Mouse (Mus musculus): Measurements from ENCODE around the gene Fkbpl. TPM values are rescaled to one million over a fixed set of nuclear protein-coding genes. Genes with fewer than 3 reads are reported as not detected.

Fkbpl gene
- polyA plus RNA-seq, 1 experiment from 2014 or later, result 17.9 TPM

GRCm38 (mm10) chr17:34623161-34623560 is 21.4 kb upstream of the Fkbpl start:
- no peak for ATAC-seq

GRCm38 (mm10) chr17:34624981-34625380 is 19.6 kb upstream of the Fkbpl start:
- no peaks in the 10 kb centered on the region for H3K9me3 ChIP-seq (replicated peaks; ENCODE audit: control insufficient read depth, low read length, poor library complexity, severe bottlenecking)
- ATAC-seq, result no peak
- no peak overlapping the region for H3K9ac ChIP-seq (ENCODE audit: low read depth, low read length)
- no peak overlapping the region for H3K4me2 ChIP-seq (ENCODE audit: low read length)
- peaks cover 26% of the 10 kb centered on the region for H3K4me1 ChIP-seq (ENCODE audit: control insufficient read depth, insufficient read depth, low read length)
- H3K27me3 ChIP-seq (ENCODE audit: control insufficient read depth, insufficient read depth, low read depth, low read length), result no peaks in the 10 kb centered on the region
- H3K27ac ChIP-seq (ENCODE audit: low read length), result no peak overlapping the region
- H3K36me3 ChIP-seq (ENCODE audit: control insufficient read depth, insufficient read depth, low read length), result peaks cover 3% of the 10 kb centered on the region; the same call in 1 of the 2 replicates
- H3K4me3 ChIP-seq (ENCODE audit: low read depth, low read length), result no peak overlapping the region
- WGBS, result 96% methylated on average over 3 of the region's 3 CpGs

More at GRCm38 (mm10) chr17:34623161-34623560, 21.4 kb upstream of the Fkbpl start:
- H3K27ac ChIP-seq (ENCODE audit: low read length), result no peak overlapping the region
- H3K9me3 ChIP-seq (replicated peaks; ENCODE audit: control insufficient read depth, low read length, poor library complexity, severe bottlenecking), result no peaks in the 10 kb centered on the region
- no peak overlapping the region for H3K4me2 ChIP-seq (ENCODE audit: low read length)
- H3K9ac ChIP-seq (ENCODE audit: low read depth, low read length), result no peak overlapping the region
- no peak overlapping the region for H3K4me3 ChIP-seq (ENCODE audit: low read depth, low read length)
- no peaks in the 10 kb centered on the region for H3K27me3 ChIP-seq (ENCODE audit: control insufficient read depth, insufficient read depth, low read depth, low read length)
- peaks cover 8% of the 10 kb centered on the region; the same call in 1 of the 2 replicates for H3K36me3 ChIP-seq (ENCODE audit: control insufficient read depth, insufficient read depth, low read length)
- 88% methylated on average over 9 of the region's 9 CpGs for WGBS
- H3K4me1 ChIP-seq (ENCODE audit: control insufficient read depth, insufficient read depth, low read length), result peaks cover 12% of the 10 kb centered on the region

DNA sequence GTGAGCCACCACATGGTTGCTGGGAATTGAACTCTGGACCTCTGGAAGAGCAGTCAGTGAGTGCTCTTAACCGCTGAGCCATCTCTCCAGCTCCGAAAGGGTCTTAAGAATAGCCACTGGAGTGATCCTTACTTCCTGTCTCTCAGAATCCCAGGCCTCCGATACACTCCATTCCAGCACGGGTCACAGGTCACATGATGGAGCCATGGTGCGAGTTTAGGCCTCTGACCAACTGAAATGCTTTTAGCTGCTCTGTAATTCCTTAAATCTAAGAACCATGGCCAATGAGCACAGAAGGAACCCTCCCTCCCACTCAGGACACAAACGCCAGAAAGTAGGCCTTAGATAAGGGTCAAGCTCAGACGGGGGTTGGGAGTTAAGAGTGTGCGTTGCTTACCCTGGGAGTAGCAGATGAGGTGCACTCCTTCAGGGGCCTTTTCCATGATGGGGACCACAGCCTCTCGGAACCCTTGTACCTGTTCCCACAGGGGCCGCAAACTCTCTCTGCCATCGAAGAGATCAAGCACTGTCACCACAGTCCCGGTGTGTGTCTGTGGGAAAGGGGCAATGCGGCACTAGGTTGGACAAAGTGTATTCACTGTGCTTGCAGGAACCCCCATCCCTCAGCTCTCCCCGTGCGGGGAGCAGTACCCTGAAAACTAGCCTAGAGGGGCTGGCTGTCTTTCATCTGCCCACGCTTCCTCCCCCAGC is 18.3 kb upstream of the Fkbpl start:
- H3K9me3 ChIP-seq (replicated peaks; ENCODE audit: control insufficient read depth, low read length, poor library complexity, severe bottlenecking), result no peaks in the 10 kb centered on the region
- H3K27me3 ChIP-seq (ENCODE audit: control insufficient read depth, insufficient read depth, low read depth, low read length), result no peaks in the 10 kb centered on the region
- H3K27ac ChIP-seq (ENCODE audit: low read length), result peak overlapping the region; percentile 85
- no peaks in the 10 kb centered on the region for H3K36me3 ChIP-seq (ENCODE audit: control insufficient read depth, insufficient read depth, low read length)
- peak overlapping the region; percentile 92 for H3K4me2 ChIP-seq (ENCODE audit: low read length)
- peak overlapping the region; percentile 78 for H3K9ac ChIP-seq (ENCODE audit: low read depth, low read length)
- WGBS, result 52% methylated on average over 16 of the region's 16 CpGs
- H3K4me3 ChIP-seq (ENCODE audit: low read depth, low read length), result peak overlapping the region; percentile 73
- ATAC-seq, result no peak; the same call in 1 of the 2 replicates
- H3K4me1 ChIP-seq (ENCODE audit: control insufficient read depth, insufficient read depth, low read length), result peaks cover 38% of the 10 kb centered on the region

DNA sequence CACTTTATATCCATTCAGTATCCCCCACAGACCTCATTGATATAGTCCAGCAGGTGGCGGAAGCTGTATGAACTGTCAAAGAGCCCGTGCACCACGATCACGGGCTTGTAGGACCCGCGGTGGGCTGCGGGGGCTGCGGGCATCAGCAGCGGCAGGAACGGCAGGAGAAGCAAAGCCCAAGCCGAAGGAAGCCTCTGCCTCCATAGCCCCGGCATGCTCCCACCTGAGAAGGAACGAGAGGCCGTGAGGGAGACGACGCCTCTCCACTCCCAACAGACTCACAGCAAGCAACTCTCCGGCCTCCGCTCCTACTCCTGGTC is 17.8 kb upstream of the Fkbpl start:
- Histone ChIP-seq H3K27me3 (ENCODE audit: control insufficient read depth, insufficient read depth, low read depth, low read length) (no peaks in the 10 kb centered on the region), H3K4me2 (ENCODE audit: low read length) (peak overlapping the region; percentile 92), H3K9me3 (replicated peaks; ENCODE audit: control insufficient read depth, low read length, poor library complexity, severe bottlenecking) (no peaks in the 10 kb centered on the region), H3K36me3 (ENCODE audit: control insufficient read depth, insufficient read depth, low read length) (no peaks in the 10 kb centered on the region), H3K9ac (ENCODE audit: low read depth, low read length) (peak overlapping the region; percentile 78), H3K4me3 (ENCODE audit: low read depth, low read length) (peak overlapping the region; percentile 73), H3K4me1 (ENCODE audit: control insufficient read depth, insufficient read depth, low read length) (peaks cover 43% of the 10 kb centered on the region), H3K27ac (ENCODE audit: low read length) (peak overlapping the region; percentile 85)
- peak; percentile 46 for ATAC-seq
- WGBS, result under 1% methylated on average over 17 of the region's 18 CpGs

DNA sequence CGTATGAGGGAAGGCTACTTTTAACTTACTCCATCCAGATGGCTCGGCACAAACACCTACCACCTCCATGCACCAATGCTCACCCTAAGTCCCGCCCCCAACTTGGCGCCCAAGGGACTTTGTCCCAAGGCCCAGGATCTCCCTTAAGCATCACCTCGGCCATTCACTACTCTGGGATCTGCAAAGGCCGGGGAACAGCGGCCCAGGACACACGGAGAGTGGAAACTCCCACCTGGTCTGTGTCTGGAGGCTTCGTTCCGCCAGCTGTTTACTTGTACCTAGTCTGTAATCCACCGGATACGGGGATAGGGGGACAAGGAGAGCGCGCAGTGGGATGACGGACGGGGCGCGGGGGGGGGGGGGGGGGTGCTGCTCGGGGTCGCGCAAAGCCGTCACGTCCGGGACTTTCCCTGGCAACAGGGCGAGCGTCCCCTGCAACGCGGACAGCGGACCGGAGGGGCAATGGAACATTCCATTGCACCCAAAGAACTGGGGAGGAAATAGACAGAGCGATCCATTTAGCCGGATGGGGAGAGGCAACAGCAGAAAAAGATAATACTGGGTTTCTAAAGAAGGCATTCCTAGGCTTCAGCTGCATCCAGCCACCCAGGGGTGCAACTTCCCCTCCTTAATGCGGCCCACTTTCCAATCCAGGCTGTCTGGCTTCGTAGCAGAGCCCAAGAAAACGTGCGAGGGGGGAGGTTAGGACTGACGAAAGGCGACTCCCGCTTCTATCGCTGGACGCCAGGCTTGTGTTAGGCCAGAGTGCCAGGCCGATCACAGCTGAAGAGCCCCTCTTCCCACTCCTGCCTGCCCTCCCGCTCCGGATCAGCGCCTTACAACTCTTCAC is 17.2 kb upstream of the Fkbpl start:
- Histone ChIP-seq H3K4me1 (ENCODE audit: control insufficient read depth, insufficient read depth, low read length) (peaks cover 46% of the 10 kb centered on the region), H3K9ac (ENCODE audit: low read depth, low read length) (peak overlapping the region; percentile 78), H3K4me3 (ENCODE audit: low read depth, low read length) (peak overlapping the region; percentile 73), H3K36me3 (ENCODE audit: control insufficient read depth, insufficient read depth, low read length) (no peaks in the 10 kb centered on the region), H3K27me3 (ENCODE audit: control insufficient read depth, insufficient read depth, low read depth, low read length) (0 out of 2 replicates have a peak, but pooled peaks cover 1% of the 10 kb centered on the region), H3K4me2 (ENCODE audit: low read length) (peak overlapping the region; percentile 92), H3K27ac (ENCODE audit: low read length) (peak overlapping the region; percentile 85), H3K9me3 (replicated peaks; ENCODE audit: control insufficient read depth, low read length, poor library complexity, severe bottlenecking) (no peaks in the 10 kb centered on the region)
- ATAC-seq, result peak; percentile 65
- under 1% methylated on average over 36 of the region's 45 CpGs for WGBS

GRCm38 (mm10) chr17:34627943-34628643 is 16.5 kb upstream of the Fkbpl start, which contains the start of gene Ppt2:
TSS of gene Ppt2 (minus strand) at chr17:34628510.
- Histone ChIP-seq H3K9me3 (replicated peaks; ENCODE audit: control insufficient read depth, low read length, poor library complexity, severe bottlenecking) (no peaks in the 10 kb centered on the region), H3K4me1 (ENCODE audit: control insufficient read depth, insufficient read depth, low read length) (peaks cover 46% of the 10 kb centered on the region), H3K4me3 (ENCODE audit: low read depth, low read length) (peak within 1 kb of the TSS; percentile 73), H3K27me3 (ENCODE audit: control insufficient read depth, insufficient read depth, low read depth, low read length) (0 out of 2 replicates have a peak, but pooled peaks cover 2% of the 10 kb centered on the region), H3K27ac (ENCODE audit: low read length) (peak within 1 kb of the TSS; percentile 85), H3K9ac (ENCODE audit: low read depth, low read length) (peak within 1 kb of the TSS; percentile 78), H3K4me2 (ENCODE audit: low read length) (peak within 1 kb of the TSS; percentile 92), H3K36me3 (ENCODE audit: control insufficient read depth, insufficient read depth, low read length) (no peaks in the 10 kb centered on the region)
- ATAC-seq, result peak; percentile 11; the same call in 1 of the 2 replicates
- WGBS, result 3% methylated on average over 29 of the region's 29 CpGs

GRCm38 (mm10) chr17:34628644-34628967 is 16.0 kb upstream of the Fkbpl start:
- Histone ChIP-seq H3K9ac (ENCODE audit: low read depth, low read length) (peak overlapping the region; percentile 78), H3K36me3 (ENCODE audit: control insufficient read depth, insufficient read depth, low read length) (no peaks in the 10 kb centered on the region), H3K9me3 (replicated peaks; ENCODE audit: control insufficient read depth, low read length, poor library complexity, severe bottlenecking) (no peaks in the 10 kb centered on the region), H3K4me1 (ENCODE audit: control insufficient read depth, insufficient read depth, low read length) (peaks cover 46% of the 10 kb centered on the region), H3K27me3 (ENCODE audit: control insufficient read depth, insufficient read depth, low read depth, low read length) (0 out of 2 replicates have a peak, but pooled peaks cover 2% of the 10 kb centered on the region), H3K4me2 (ENCODE audit: low read length) (peak overlapping the region; percentile 92), H3K4me3 (ENCODE audit: low read depth, low read length) (peak overlapping the region; percentile 73), H3K27ac (ENCODE audit: low read length) (peak overlapping the region; percentile 85)
- no peak for ATAC-seq
- WGBS, result 13% methylated on average over 5 of the region's 5 CpGs

- H3K27ac ChIP-seq (ENCODE audit: low read length), result peak within 1 kb of the TSS; percentile 85
Measured at GRCm38 (mm10) chr17:34629221-34629751, 15.3 kb upstream of the Fkbpl start, which contains the start of gene Prrt1. TSS of gene Prrt1 (plus strand) at chr17:34629533.

More at GRCm38 (mm10) chr17:34629221-34629751, 15.3 kb upstream of the Fkbpl start, which contains the start of gene Prrt1:
- 0 out of 2 replicates have a peak, but pooled peaks cover 2% of the 10 kb centered on the region for H3K27me3 ChIP-seq (ENCODE audit: control insufficient read depth, insufficient read depth, low read depth, low read length)
- H3K4me2 ChIP-seq (ENCODE audit: low read length), result peak within 1 kb of the TSS; percentile 92
- no peaks in the 10 kb centered on the region for H3K9me3 ChIP-seq (replicated peaks; ENCODE audit: control insufficient read depth, low read length, poor library complexity, severe bottlenecking)
- H3K36me3 ChIP-seq (ENCODE audit: control insufficient read depth, insufficient read depth, low read length), result no peaks in the 10 kb centered on the region
- H3K4me1 ChIP-seq (ENCODE audit: control insufficient read depth, insufficient read depth, low read length), result peaks cover 46% of the 10 kb centered on the region
- peak within 1 kb of the TSS; percentile 73 for H3K4me3 ChIP-seq (ENCODE audit: low read depth, low read length)
- H3K9ac ChIP-seq (ENCODE audit: low read depth, low read length), result peak within 1 kb of the TSS; percentile 78
- under 1% methylated on average over 16 of the region's 16 CpGs for WGBS
- ATAC-seq, result peak; percentile 38

Data from midbrain, embryonic 16.5 days (tissue).